Mouse (Mus musculus): ENCODE measurements at regions not wholly inside any gene's neighbourhood (a gene's known extent, or its start where the extent isn't known, plus 50 kb on each side); places are given as distances from the start of the nearest gene placed in this dataset.

DNA sequence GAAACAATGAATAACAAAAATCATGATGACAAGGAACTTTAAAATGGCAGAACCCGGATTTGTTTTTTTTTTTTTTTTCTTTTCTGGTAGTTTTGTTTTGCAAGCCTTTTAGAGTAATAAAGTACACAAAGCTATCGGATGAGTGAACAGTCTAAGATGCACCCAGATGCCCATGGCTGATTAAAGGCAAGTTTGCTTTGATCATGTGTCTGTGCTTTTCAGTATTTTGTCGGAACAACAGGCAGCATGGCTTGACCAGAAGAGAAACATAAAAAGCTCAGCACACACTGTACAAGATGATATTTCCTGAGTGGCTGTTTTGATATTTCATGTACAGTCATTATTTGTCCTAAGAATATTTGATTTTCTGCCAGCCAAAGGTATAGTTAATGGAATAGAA is 1466.6 kb upstream of the Tenm3 start:
- Histone ChIP-seq H3K36me3 (ENCODE audit: control insufficient read depth, insufficient read depth, low read length) (no peaks in the 10 kb centered on the region), H3K4me3 (ENCODE audit: insufficient read depth, low read depth, low read length) (no peak overlapping the region), H3K27ac (ENCODE audit: insufficient read depth, low read depth, low read length) (no peak overlapping the region), H3K4me1 (ENCODE audit: control insufficient read depth, insufficient read depth, low read length) (no peaks in the 10 kb centered on the region), H3K27me3 (replicated peaks; ENCODE audit: control insufficient read depth, insufficient read depth, low read length) (no peaks in the 10 kb centered on the region)
- TF ChIP-seq POLR2A (IDR thresholded peaks at IDR 0.05; ENCODE audit: low read depth, low read length) (no peak), CTCF (conservative IDR thresholded peaks at IDR 0.05; ENCODE audit: insufficient read depth, insufficient read length, low read depth, low read length) (no peak)
- 31% methylated on average over 3 of the region's 3 CpGs for WGBS
- DNase-seq: no peak

DNA sequence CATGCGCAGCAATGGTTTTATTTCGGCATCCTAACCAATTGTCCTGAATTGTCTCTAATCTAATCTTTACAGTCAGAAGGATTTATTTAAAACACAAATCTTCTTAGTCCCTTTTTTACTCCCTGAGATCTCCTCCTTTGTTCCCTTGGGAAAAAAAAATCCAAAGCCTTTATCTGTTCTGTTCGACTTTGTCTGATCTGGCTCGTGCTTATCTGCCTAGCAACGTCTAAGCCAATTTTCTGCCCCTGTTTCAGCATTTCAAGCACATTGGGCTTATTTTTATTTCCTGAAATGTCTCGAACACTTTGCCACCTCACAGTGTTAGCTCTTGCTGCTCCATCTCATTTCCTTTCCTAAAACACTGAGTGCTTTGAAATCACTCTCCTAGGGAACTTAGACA is 1456.6 kb upstream of the Tenm3 start:
- no peak overlapping the region for H3K27ac ChIP-seq (ENCODE audit: insufficient read depth, low read depth, low read length)
- WGBS: 82% methylated on average over 6 of the region's 6 CpGs

DNA sequence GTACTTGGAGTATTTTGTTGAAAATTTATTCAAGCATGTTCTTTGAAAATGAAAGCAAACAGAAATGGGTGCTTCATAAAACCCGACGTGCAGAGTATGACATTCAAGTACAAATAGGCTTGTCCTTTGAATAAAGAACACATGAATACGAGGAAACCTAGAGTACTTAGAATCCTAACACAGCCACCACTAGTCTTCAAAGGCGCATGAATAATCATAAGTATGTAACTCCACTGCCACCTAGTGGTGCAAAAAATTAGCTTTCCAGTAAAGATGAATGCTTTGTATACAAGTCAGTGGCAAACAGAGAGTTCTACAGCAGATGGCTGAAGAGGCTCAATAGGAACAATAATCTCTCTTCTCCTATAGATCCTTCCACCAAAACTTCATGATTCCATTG is 1449.8 kb upstream of the Tenm3 start:
- TF ChIP-seq CTCF (conservative IDR thresholded peaks at IDR 0.05; ENCODE audit: insufficient read depth, insufficient read length, low read depth, low read length) (0 out of 2 replicates have a peak, but pooled peaks have one; percentile 17), POLR2A (IDR thresholded peaks at IDR 0.05; ENCODE audit: low read depth, low read length) (no peak)
- 5% methylated on average over 4 of the region's 4 CpGs for WGBS
- Histone ChIP-seq H3K27ac (ENCODE audit: insufficient read depth, low read depth, low read length) (no peak overlapping the region), H3K27me3 (replicated peaks; ENCODE audit: control insufficient read depth, insufficient read depth, low read length) (no peaks in the 10 kb centered on the region), H3K4me1 (ENCODE audit: control insufficient read depth, insufficient read depth, low read length) (no peaks in the 10 kb centered on the region), H3K4me3 (ENCODE audit: insufficient read depth, low read depth, low read length) (no peak overlapping the region), H3K36me3 (ENCODE audit: control insufficient read depth, insufficient read depth, low read length) (no peaks in the 10 kb centered on the region)
- peak; percentile 71 for DNase-seq

More for the DNA sequence above, 1456.6 kb upstream of the Tenm3 start:
- Histone ChIP-seq H3K4me3 (ENCODE audit: insufficient read depth, low read depth, low read length) (no peak overlapping the region), H3K27me3 (replicated peaks; ENCODE audit: control insufficient read depth, insufficient read depth, low read length) (no peaks in the 10 kb centered on the region), H3K36me3 (ENCODE audit: control insufficient read depth, insufficient read depth, low read length) (no peaks in the 10 kb centered on the region), H3K4me1 (ENCODE audit: control insufficient read depth, insufficient read depth, low read length) (no peaks in the 10 kb centered on the region)
- TF ChIP-seq POLR2A (IDR thresholded peaks at IDR 0.05; ENCODE audit: low read depth, low read length): no peak
- no peak for TF ChIP-seq CTCF (conservative IDR thresholded peaks at IDR 0.05; ENCODE audit: insufficient read depth, insufficient read length, low read depth, low read length)
- DNase-seq: no peak

DNA sequence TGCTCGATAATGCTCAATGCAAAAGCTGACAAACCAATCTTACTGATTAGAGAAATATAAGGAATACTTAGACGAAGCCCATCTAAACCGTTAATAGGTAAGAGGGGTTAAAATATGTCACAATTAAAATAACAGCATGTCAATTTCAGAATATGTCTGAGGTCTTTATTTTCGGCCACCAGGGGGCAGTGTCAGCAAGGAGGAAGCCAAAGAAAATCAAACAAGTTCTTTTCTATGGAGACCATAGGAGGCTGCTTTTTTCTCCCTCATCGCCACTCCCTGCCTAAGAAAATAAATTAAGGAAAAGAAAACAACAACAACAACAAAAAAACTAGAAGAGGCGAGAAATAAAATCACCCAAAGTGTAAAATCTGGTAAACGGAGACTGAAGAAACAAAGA is 1448.4 kb upstream of the Tenm3 start:
- no peak overlapping the region for H3K27ac ChIP-seq (ENCODE audit: insufficient read depth, low read depth, low read length)
- TF ChIP-seq CTCF (conservative IDR thresholded peaks at IDR 0.05; ENCODE audit: insufficient read depth, insufficient read length, low read depth, low read length) (0 out of 2 replicates have a peak, but pooled peaks have one; percentile 20), POLR2A (IDR thresholded peaks at IDR 0.05; ENCODE audit: low read depth, low read length) (no peak)
- H3K4me1 ChIP-seq (ENCODE audit: control insufficient read depth, insufficient read depth, low read length): no peaks in the 10 kb centered on the region
- no peak overlapping the region for H3K4me3 ChIP-seq (ENCODE audit: insufficient read depth, low read depth, low read length)
- no peaks in the 10 kb centered on the region for H3K27me3 ChIP-seq (replicated peaks; ENCODE audit: control insufficient read depth, insufficient read depth, low read length)
- WGBS: 32% methylated on average over 7 of the region's 7 CpGs
- DNase-seq: peak; percentile 35
- H3K36me3 ChIP-seq (ENCODE audit: control insufficient read depth, insufficient read depth, low read length): no peaks in the 10 kb centered on the region

DNA sequence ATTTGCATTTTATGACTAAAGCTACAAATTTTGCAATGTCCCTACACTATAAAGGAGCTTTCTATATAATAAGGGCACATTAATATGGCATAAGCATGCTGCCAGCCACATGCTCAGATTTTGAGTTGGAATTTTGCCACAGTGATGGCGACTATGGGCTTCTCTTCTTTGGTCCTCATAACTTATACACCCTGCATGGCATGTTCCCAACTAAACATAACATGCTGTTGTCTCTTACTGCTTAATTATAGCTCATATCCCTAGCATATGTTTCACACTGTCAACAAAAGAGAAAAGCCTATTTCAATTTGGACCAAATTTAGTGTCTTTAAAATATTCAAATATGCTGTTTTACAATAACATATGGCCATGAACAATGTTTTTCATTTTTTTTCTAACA is 1432.6 kb upstream of the Tenm3 start:
- TF ChIP-seq POLR2A (IDR thresholded peaks at IDR 0.05; ENCODE audit: low read depth, low read length) (no peak), CTCF (conservative IDR thresholded peaks at IDR 0.05; ENCODE audit: insufficient read depth, insufficient read length, low read depth, low read length) (no peak)

GRCm38 (mm10) chr8:50264757-50265156 is 1421.0 kb upstream of the Tenm3 start:
- TF ChIP-seq POLR2A (IDR thresholded peaks at IDR 0.05; ENCODE audit: low read depth, low read length) (no peak), CTCF (conservative IDR thresholded peaks at IDR 0.05; ENCODE audit: insufficient read depth, insufficient read length, low read depth, low read length) (no peak)
- Histone ChIP-seq H3K4me1 (ENCODE audit: control insufficient read depth, insufficient read depth, low read length) (no peaks in the 10 kb centered on the region), H3K36me3 (ENCODE audit: control insufficient read depth, insufficient read depth, low read length) (no peaks in the 10 kb centered on the region), H3K4me3 (ENCODE audit: insufficient read depth, low read depth, low read length) (no peak overlapping the region), H3K27me3 (replicated peaks; ENCODE audit: control insufficient read depth, insufficient read depth, low read length) (no peaks in the 10 kb centered on the region), H3K27ac (ENCODE audit: insufficient read depth, low read depth, low read length) (no peak overlapping the region)
- WGBS: 49% methylated on average over 4 of the region's 4 CpGs
- DNase-seq: no peak

More for the DNA sequence above, 1432.6 kb upstream of the Tenm3 start:
- Histone ChIP-seq H3K4me1 (ENCODE audit: control insufficient read depth, insufficient read depth, low read length) (no peaks in the 10 kb centered on the region), H3K27ac (ENCODE audit: insufficient read depth, low read depth, low read length) (no peak overlapping the region), H3K4me3 (ENCODE audit: insufficient read depth, low read depth, low read length) (no peak overlapping the region), H3K36me3 (ENCODE audit: control insufficient read depth, insufficient read depth, low read length) (no peaks in the 10 kb centered on the region), H3K27me3 (replicated peaks; ENCODE audit: control insufficient read depth, insufficient read depth, low read length) (no peaks in the 10 kb centered on the region)
- no peak for DNase-seq
- WGBS: 76% methylated on average over 1 of the region's 1 CpGs

Data from kidney, adult 2 months (tissue).